Mouse (Mus musculus) right cerebral cortex, postnatal 4 days (tissue): ENCODE measurements around the gene Fam49a.
A peak's percentile ranks its signal among the peaks of the same experiment; 100 is the strongest.

Experiments used
- DNase-seq: peaks from one replicate; pipeline ENCODE4 v3.0.0-alpha.2; 2022

The Fam49a gene

DNA sequence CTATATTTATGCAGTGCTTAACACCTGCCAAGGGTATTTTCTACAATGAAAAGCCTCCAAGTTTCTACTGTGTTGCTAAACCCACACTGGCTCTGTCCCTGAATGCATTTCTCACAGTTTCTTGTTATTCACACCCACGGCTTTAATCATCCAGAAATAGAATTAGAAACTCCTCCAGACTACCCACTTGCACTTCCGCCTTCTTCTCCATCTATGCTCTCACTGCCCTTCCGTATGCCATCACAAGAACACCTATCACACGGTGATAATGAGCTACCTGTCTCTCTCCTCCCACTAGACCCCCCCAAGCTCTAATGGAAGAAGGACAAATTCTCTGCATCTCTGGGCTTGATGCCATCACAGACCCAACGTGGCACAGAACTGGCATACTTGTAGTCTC, 105.5 kb downstream of the Fam49a start:
- no peak for DNase-seq

DNA sequence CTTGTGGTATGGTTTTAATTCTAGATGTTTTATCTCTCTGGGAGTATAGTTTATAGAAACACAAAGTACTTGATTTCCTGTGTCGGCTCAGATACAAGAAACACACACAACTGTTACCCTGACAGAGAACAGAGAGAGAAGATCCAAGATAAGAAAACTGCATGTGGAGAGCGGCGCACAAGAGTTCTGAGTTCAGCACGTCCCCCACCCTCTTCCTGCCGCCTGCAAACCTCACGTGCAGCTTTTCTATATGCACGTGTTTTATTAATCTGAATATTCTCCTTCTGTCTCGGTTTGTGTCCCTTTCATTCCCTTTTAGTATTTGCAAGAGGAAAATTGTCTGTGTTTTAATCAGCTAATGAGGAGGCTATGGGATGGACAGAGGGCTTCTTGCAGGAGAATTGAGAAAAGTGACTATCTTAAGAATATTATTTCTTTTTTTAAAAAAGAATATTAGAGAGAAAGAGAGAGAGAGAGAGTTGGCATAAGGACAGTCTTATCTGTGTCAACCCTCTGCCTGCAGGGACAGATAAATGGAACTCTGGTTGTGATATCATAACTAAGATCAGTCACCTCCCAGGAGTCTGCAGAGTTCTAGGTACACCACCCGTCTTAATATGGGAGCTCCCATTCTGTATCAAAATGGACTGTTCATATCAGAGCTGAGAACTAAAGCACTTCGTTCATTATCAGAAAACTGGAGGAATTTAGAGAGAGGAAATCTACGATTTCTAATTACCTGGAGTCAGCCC, 111.3 kb downstream of the Fam49a start:
- no peak for DNase-seq

- DNase-seq: no peak
These were observed 117.1 kb downstream of the Fam49a start for GRCm38 (mm10) chr12:12379056-12379455.

DNA sequence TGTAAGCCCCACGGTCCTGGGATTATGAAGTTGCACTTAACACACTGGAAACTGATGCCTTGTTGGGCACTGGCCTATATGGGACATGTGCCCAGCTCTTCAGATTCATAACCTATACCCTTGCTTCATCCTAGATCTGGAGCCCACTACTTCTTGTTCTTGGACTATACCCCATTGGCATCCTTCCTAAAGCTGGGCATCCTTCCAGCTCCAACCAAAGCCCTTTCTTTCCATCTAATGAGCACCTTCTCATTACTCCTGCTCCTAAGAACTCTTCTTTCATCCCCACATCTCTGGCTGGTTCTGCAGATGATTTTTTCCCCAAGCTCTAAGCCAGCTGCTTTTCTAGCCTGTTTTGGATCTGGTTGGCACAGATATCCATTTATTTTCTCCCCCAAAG, 127.3 kb downstream of the Fam49a start:
- DNase-seq: no peak

DNA sequence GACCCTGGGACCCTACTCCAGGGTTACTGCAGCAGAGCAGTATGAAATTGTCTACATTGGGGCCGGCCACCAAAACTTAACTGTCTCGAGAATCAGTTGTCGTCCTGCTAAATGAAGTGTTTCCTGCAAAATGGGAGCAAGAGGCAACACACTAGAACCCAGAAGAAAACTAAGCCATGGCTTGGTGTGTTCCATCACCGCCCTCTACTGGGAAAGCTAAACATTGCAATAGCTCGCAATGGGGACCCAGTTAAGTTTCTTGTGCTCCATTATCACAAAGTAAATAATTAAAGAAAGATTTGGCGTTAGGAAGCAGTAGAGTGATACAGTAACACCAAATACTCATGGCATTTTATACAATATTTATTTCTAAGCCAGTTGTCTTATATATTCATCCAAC, 134.3 kb downstream of the Fam49a start:
- DNase-seq: peak; percentile 45

GRCm38 (mm10) chr12:12401051-12401465, 139.1 kb downstream of the Fam49a start:
- DNase-seq: peak; percentile 49

DNA sequence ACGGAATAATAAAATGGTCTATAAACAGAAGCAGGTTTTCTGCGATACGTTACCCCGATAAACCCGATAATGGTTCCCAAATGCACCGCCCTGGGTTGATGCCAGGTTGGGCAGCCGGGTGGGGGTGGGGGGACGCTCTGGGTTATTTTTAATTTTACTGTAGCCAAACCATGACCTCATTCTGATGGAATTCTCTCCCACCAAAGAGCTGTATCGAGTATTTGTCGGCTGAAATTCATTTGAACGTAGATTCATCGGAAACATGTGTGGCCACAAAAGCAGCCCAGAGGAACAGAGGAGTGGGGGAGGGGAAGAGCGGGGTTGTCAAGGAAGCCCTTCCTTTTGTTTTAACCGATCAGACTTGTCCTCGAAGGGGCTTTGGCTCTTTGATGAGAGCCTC, 139.6 kb downstream of the Fam49a start:
- peak; percentile 21 for DNase-seq

DNA sequence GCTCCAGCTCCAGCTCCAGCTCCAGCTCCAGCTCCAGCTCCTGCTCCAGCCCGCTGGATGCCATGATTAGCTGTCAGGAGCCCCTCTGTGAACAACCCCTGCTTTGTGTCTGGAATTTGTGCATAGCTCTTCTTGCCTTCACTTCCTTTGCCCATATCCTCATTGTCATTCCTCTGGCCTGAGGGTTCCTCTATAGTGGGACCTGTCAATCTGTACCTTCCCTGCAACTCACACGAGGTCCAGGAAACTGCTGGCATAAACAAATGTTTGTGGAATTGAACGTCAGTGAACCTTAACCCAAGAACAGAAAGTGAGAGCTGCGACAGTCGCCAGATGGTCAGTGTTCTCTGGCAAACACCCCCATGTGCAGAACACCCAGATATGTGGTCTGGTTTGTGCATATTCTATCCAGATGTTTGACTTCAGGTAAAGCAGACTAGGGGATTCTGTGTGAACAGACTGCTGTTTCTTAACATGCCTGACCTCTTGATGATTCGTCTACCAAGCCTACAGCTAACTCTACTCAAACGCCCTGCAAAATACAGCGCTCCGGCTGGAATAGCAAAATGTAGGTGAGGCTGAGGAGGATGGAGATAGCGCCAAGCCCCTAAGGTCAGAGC, 143.7 kb downstream of the Fam49a start:
- no peak for DNase-seq

DNA sequence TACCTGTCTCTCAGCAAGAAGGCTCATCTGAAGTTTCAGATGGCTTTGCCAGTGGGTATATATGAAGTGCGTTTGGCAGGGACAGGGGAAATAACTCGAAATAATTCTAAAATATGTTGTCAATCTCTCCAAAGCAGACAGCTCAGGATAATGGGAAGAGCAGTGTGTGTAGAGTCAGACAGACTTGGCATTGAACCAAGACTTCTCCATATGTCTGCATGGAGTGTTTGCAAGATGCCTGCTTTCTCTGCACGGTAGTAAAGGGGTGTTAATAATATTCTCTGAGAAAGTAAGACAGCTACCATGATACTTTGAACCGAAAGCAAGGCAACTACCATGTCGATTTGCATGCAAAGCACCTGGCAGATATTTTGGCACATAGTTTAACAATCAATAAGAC, 147.1 kb downstream of the Fam49a start:
- DNase-seq: no peak

DNA sequence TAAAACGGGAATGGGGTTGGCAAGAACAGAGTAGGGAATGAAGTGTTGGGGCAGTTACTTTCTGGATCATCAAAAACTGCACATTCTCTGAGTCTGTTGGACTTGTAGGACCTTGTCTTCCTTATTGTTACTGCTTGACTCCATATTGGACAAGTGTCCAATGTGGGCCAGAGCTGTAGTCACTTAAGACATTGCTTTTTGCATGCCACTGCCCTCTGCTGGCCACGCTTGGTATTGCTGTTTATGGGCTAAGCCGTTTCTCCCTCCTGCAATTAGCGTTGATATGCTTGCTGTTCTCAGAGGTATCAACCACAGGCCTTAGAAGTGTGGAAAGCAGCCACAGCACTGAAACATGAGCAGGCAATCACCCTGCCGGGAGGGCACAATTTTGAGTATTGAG, 150.7 kb downstream of the Fam49a start:
- DNase-seq: peak; percentile 85

DNA sequence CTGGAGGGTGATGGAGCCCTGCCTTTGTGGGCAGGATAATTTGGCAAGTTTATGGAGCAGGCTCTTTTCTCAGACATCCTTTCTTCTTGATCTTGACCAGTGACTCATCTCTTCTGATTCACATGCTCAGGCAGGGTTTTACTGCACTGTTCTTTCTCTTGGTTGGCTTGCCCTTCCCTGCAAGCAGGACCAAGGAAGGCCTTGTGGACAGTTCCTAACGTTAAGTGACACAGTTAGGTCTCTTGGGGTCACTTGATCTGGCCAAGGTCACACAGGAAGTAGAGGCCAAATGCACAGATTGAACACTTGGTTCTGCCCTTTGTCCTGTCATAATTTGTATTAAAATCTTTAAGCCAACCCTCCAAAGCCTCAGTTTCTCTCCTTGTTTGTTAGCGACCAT, 158.5 kb downstream of the Fam49a start:
- no peak for DNase-seq

- DNase-seq: peak; percentile 82
These were observed 159.1 kb downstream of the Fam49a start for GRCm38 (mm10) chr12:12420841-12421579.

GRCm38 (mm10) chr12:12421580-12421878, 159.6 kb downstream of the Fam49a start:
- DNase-seq: no peak

DNA sequence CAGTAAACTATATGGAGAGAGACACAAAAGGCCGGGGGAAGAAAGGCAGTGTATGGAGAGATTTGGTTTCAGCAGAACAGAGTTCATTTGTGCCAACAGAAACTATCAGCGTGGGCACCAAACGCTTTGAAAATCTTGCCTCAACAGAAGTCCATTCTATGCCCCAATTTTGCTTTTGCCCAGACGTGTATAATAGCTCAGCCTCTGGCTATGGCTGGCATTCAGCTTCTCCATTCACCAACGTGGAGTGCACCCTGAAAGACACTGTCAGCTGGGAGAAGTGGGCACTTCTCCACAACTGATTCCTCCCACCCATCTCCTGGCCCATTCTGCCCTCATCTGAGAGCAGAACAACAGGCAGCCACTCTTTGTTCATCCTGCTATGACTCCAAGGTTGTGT, 163.2 kb downstream of the Fam49a start:
- DNase-seq: no peak

GRCm38 (mm10) chr12:12427285-12427684, 165.3 kb downstream of the Fam49a start:
- DNase-seq: no peak

DNA sequence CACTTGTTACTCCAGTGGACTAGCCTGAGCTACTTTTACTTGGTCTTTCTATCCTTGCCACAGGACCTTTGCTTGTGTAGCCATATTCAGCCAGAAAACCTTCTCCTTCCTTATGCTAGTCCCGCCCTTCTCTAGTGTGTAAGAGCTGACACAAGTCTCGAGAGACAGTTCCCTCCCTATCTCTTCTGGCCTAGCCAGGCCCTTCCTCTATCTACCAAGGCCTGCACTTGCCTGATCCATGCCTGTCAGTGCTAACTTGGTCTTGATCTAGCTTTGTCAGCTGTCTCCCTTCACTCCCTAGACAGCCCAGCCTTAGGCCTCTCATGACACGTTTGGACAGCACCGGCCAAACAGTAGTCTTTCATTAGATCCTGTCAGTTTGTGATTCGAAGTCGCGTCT, 166.9 kb downstream of the Fam49a start:
- DNase-seq: no peak
